10 mouse cellular contexts compared by ENCODE assay signal in genomic region chr16:95668151-95668993, GRCm38 (mm10). TPM values are rescaled to one million over a fixed set of nuclear protein-coding genes. Genes with fewer than 3 reads are reported as not detected.
DNase-seq lines count a peak whose midpoint lies in the region; ATAC-seq and TF ChIP-seq lines count a peak whose summit lies in the region.
"Had no signal": no experiment of that assay in that cellular context is flagged by ENCODE, and none has a peak within 500 bp of the region (broad histone marks: within the 10 kb centered on the region; RNA-seq: fewer than 3 reads in every experiment).

No protein-coding gene starts in this region.

- peak; percentile 41; the same call in 1 of the 2 replicates for ATAC-seq in liver, embryonic 16.5 days (ENCODE audit: low read depth)
- ATAC-seq in liver, embryonic 12.5 days = no peak
- no peak for ATAC-seq in embryonic facial prominence, embryonic 15.5 days (ENCODE audit: insufficient number of reproducible peaks, low FRiP score, low TSS enrichment, low read depth)
- peak; percentile 46 for ATAC-seq in intestine, embryonic 16.5 days
- no peak for ATAC-seq in hindbrain, embryonic 11.5 days (ENCODE audit: low FRiP score)

- no peaks in the 10 kb centered on the region for H3K4me1 ChIP-seq in liver, embryonic 16.5 days (ENCODE audit: control insufficient read depth, low read depth, low read length)
- no peaks in the 10 kb centered on the region for H3K4me1 ChIP-seq in liver, embryonic 12.5 days
- peaks cover 14% of the 10 kb centered on the region; the same call in 1 of the 2 replicates for H3K4me1 ChIP-seq in embryonic facial prominence, embryonic 15.5 days
- peaks cover 14% of the 10 kb centered on the region for H3K4me1 ChIP-seq in intestine, embryonic 16.5 days (ENCODE audit: control insufficient read depth, insufficient read depth, low read length)
- H3K4me1 ChIP-seq in small intestine, adult 2 months (ENCODE audit: control insufficient read depth, insufficient read depth, insufficient read length, low read length) = peaks cover 22% of the 10 kb centered on the region
- no peaks in the 10 kb centered on the region for H3K4me1 ChIP-seq in hindbrain, embryonic 11.5 days (replicated peaks; ENCODE audit: control insufficient read depth, insufficient read depth, low read length)

- TF ChIP-seq CTCF in small intestine, adult 2 months (IDR thresholded peaks at IDR 0.05; ENCODE audit: extremely low read depth, insufficient read length, insufficient replicate concordance, low read depth, low read length) = no peak

- H3K4me3 ChIP-seq in liver, embryonic 16.5 days (ENCODE audit: low read depth, low read length) = no peak overlapping the region
- no peak overlapping the region for H3K4me3 ChIP-seq in liver, embryonic 12.5 days
- H3K4me3 ChIP-seq in embryonic facial prominence, embryonic 15.5 days (replicated peaks) = no peak overlapping the region
- no peak overlapping the region for H3K4me3 ChIP-seq in intestine, embryonic 16.5 days (ENCODE audit: low read length)
- peak overlapping the region; percentile 9; the same call in 1 of the 2 replicates for H3K4me3 ChIP-seq in small intestine, adult 2 months (ENCODE audit: low read depth, low read length)
- no peak overlapping the region for H3K4me3 ChIP-seq in hindbrain, embryonic 11.5 days (ENCODE audit: low read depth, low read length)
- H3K4me3 ChIP-seq: heart, embryonic 15.5 days had no signal

- H3K27me3 ChIP-seq in liver, embryonic 16.5 days (ENCODE audit: control insufficient read depth, insufficient read depth, low read depth, low read length) = no peaks in the 10 kb centered on the region
- H3K27me3 ChIP-seq in liver, embryonic 12.5 days (replicated peaks) = no peaks in the 10 kb centered on the region
- no peaks in the 10 kb centered on the region for H3K27me3 ChIP-seq in embryonic facial prominence, embryonic 15.5 days
- no peaks in the 10 kb centered on the region for H3K27me3 ChIP-seq in intestine, embryonic 16.5 days (replicated peaks; ENCODE audit: control insufficient read depth, insufficient read depth, low read length)
- no peaks in the 10 kb centered on the region for H3K27me3 ChIP-seq in small intestine, adult 2 months (ENCODE audit: control insufficient read depth, insufficient read depth, low read length)
- H3K27me3 ChIP-seq in hindbrain, embryonic 11.5 days (ENCODE audit: control insufficient read depth, insufficient read depth, low read length) = no peaks in the 10 kb centered on the region
- H3K27me3 ChIP-seq: heart, embryonic 15.5 days had no signal

- no peaks in the 10 kb centered on the region for H3K9me3 ChIP-seq in liver, embryonic 16.5 days (replicated peaks; ENCODE audit: control insufficient read depth, low read length)
- no peaks in the 10 kb centered on the region for H3K9me3 ChIP-seq in liver, embryonic 12.5 days (replicated peaks)
- H3K9me3 ChIP-seq in embryonic facial prominence, embryonic 15.5 days (replicated peaks) = no peaks in the 10 kb centered on the region
- no peaks in the 10 kb centered on the region for H3K9me3 ChIP-seq in intestine, embryonic 16.5 days (ENCODE audit: control insufficient read depth, low read length)
- H3K9me3 ChIP-seq in hindbrain, embryonic 11.5 days (ENCODE audit: control insufficient read depth, low read length) = no peaks in the 10 kb centered on the region
- H3K9me3 ChIP-seq: heart, embryonic 15.5 days had no signal

- no peaks in the 10 kb centered on the region for H3K36me3 ChIP-seq in liver, embryonic 16.5 days (ENCODE audit: control insufficient read depth, insufficient read depth)
- H3K36me3 ChIP-seq in liver, embryonic 12.5 days = no peaks in the 10 kb centered on the region
- no peaks in the 10 kb centered on the region for H3K36me3 ChIP-seq in embryonic facial prominence, embryonic 15.5 days
- no peaks in the 10 kb centered on the region for H3K36me3 ChIP-seq in intestine, embryonic 16.5 days (ENCODE audit: control insufficient read depth, insufficient read depth, low read length)
- H3K36me3 ChIP-seq in small intestine, adult 2 months (ENCODE audit: control insufficient read depth, insufficient read depth, low read length) = no peaks in the 10 kb centered on the region
- no peaks in the 10 kb centered on the region for H3K36me3 ChIP-seq in hindbrain, embryonic 11.5 days (ENCODE audit: control insufficient read depth, insufficient read depth, low read length)
- H3K36me3 ChIP-seq: heart, embryonic 15.5 days had no signal

- no peak overlapping the region for H3K9ac ChIP-seq in liver, embryonic 16.5 days (ENCODE audit: low read depth, low read length)
- no peak overlapping the region for H3K9ac ChIP-seq in liver, embryonic 12.5 days
- H3K9ac ChIP-seq in embryonic facial prominence, embryonic 15.5 days = no peak overlapping the region
- no peak overlapping the region for H3K9ac ChIP-seq in intestine, embryonic 16.5 days (ENCODE audit: low read depth, low read length)
- H3K9ac ChIP-seq in hindbrain, embryonic 11.5 days (ENCODE audit: low read depth, low read length) = no peak overlapping the region
- H3K9ac ChIP-seq: heart, embryonic 15.5 days had no signal

- no peak overlapping the region for H3K27ac ChIP-seq in liver, embryonic 16.5 days (ENCODE audit: low read length)
- no peak overlapping the region for H3K27ac ChIP-seq in liver, embryonic 12.5 days
- peak overlapping the region; percentile 44 for H3K27ac ChIP-seq in embryonic facial prominence, embryonic 15.5 days (replicated peaks)
- no peak overlapping the region for H3K27ac ChIP-seq in intestine, embryonic 16.5 days (ENCODE audit: low read length)
- H3K27ac ChIP-seq in small intestine, adult 2 months (ENCODE audit: insufficient read depth, low read depth, low read length) = peak overlapping the region; percentile 60
- H3K27ac ChIP-seq in hindbrain, embryonic 11.5 days (ENCODE audit: low read depth, low read length) = no peak overlapping the region
- H3K27ac ChIP-seq: heart, embryonic 15.5 days had no signal

- no peak overlapping the region for H3K4me2 ChIP-seq in liver, embryonic 16.5 days (ENCODE audit: low read depth, low read length)
- no peak overlapping the region for H3K4me2 ChIP-seq in liver, embryonic 12.5 days
- no peak overlapping the region for H3K4me2 ChIP-seq in embryonic facial prominence, embryonic 15.5 days (replicated peaks)
- H3K4me2 ChIP-seq in intestine, embryonic 16.5 days (ENCODE audit: low read depth, low read length) = no peak overlapping the region; the same call in 1 of the 2 replicates
- H3K4me2 ChIP-seq in hindbrain, embryonic 11.5 days (replicated peaks; ENCODE audit: low read depth, low read length) = no peak overlapping the region
- H3K4me2 ChIP-seq: heart, embryonic 15.5 days had no signal

- 58% methylated on average over 19 of the region's 19 CpGs for WGBS in liver, embryonic 16.5 days (ENCODE audit: insufficient replicate concordance)
- 65% methylated on average over 19 of the region's 19 CpGs for WGBS in liver, embryonic 12.5 days (ENCODE audit: insufficient replicate concordance)
- WGBS in embryonic facial prominence, embryonic 15.5 days = 51% methylated on average over 19 of the region's 19 CpGs
- WGBS in intestine, embryonic 16.5 days = 40% methylated on average over 19 of the region's 19 CpGs
- 24% methylated on average over 19 of the region's 19 CpGs for WGBS in small intestine, adult 2 months
- WGBS in hindbrain, embryonic 11.5 days = 69% methylated on average over 19 of the region's 19 CpGs

- no peak for DNase-seq in hindbrain, embryonic 11.5 days (ENCODE audit: low spot score)
- DNase-seq in frontal cortex, postnatal 14 days (ENCODE audit: low spot score in 2 of 2) = no peak
- DNase-seq: embryo, embryonic 11 days; right cerebral cortex, postnatal 25 days had no signal

- TF ChIP-seq POLR2A in small intestine, adult 2 months (IDR thresholded peaks at IDR 0.05; ENCODE audit: low read depth, low read length) = no peak

RNA-seq across cellular contexts. Expression of gene Ets2, which starts 33.5 kb away (rescaled TPM):
- polyA plus RNA-seq in liver, embryonic 16.5 days (2015; fragmentation: Nextera tagmentation; extraction: Ambion mirVana) = 13.6 and 15.8 TPM in 2 replicates
- 18.6 and 19.7 TPM in 2 replicates for polyA plus RNA-seq in liver, embryonic 12.5 days (2016; fragmentation: Nextera tagmentation; extraction: Ambion mirVana)
- polyA plus RNA-seq in embryonic facial prominence, embryonic 15.5 days (2015; fragmentation: Nextera tagmentation; extraction: Ambion mirVana) = 84.3 and 92.0 TPM in 2 replicates
- 58.6 and 59.8 TPM in 2 replicates for polyA plus RNA-seq in intestine, embryonic 16.5 days (2015; fragmentation: Nextera tagmentation; extraction: Ambion mirVana)
- polyA plus RNA-seq in small intestine, adult 2 months (2012; rRNA removed) = 69.5 and 115 TPM in 2 replicates
- 17.6 and 25.0 TPM in 2 replicates for polyA plus RNA-seq in hindbrain, embryonic 11.5 days (2014; fragmentation: Nextera tagmentation; extraction: Ambion mirVana)

Comparison
In these comparisons a context has a peak if more than half of its experiments do, and no peak if none do; other contexts are left out.
1. ATAC-seq: peak in liver, embryonic 16.5 days (single experiment) and intestine, embryonic 16.5 days (single experiment); none in liver, embryonic 12.5 days (single experiment), embryonic facial prominence, embryonic 15.5 days (single experiment) and hindbrain, embryonic 11.5 days (single experiment).
2. H3K27ac ChIP-seq: peak in embryonic facial prominence, embryonic 15.5 days (single experiment) and small intestine, adult 2 months (single experiment); none in liver, embryonic 16.5 days (single experiment), liver, embryonic 12.5 days (single experiment), intestine, embryonic 16.5 days (single experiment) and hindbrain, embryonic 11.5 days (single experiment).